Mouse (Mus musculus) gastrocnemius, adult 18-20 months (tissue): ENCODE measurements around the gene Tax1bp1. TPM values are rescaled to one million over a fixed set of nuclear protein-coding genes. Genes with fewer than 3 reads are reported as not detected.

Experiments used
- DNase-seq: peaks from one replicate; pipeline ENCODE4 v3.0.0; 2021; ENCODE audit warnings: low spot score
- total RNA-seq, 2 experiments: library from RNA; stranded (reverse); gene quantifications; 2 replicates each; pipeline ENCODE4 v1.2.3; 2021

The Tax1bp1 gene
- total RNA-seq, 2 experiments from 2014 or later: 75.1 to 76.5 TPM

DNA sequence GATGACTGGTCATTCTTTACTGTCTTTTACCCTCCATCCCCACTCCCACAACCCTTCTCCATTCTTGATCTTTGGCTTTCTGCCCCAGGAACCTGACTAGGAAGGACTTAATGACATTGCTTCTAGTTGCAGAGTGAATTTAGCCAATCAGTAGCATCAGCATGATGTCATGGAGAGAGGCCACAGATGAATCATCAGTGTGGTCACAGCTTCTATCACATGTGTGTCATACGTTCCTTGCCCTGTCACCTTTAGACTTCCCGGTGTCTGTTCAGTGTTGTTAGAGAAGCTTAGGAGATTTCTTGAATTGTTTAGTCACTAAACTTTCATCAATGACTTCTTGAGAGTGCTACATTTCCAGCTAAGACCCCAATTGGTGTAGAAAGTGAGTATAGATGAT is 10.3 kb upstream of the Tax1bp1 start:
- DNase-seq: no peak

DNA sequence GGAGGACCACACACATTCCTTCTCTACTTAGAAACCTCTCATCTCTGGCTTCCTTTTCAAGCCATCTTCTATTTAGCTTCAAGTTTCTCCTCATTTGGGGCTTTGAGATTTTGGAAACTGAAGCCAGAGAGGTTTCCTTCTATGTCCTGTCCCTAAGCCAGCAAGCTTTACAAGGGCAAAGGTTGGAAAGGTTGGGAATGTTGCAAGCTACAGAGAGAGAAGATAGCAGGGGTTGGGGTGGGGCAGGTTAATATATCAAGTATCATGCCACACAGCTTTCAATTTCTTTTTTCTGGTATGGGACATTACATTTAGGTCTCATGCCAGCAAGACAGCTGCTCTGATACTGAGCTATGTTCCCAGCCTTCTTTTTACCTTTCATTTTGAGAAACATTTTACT is 8.2 kb upstream of the Tax1bp1 start:
- DNase-seq: no peak

DNA sequence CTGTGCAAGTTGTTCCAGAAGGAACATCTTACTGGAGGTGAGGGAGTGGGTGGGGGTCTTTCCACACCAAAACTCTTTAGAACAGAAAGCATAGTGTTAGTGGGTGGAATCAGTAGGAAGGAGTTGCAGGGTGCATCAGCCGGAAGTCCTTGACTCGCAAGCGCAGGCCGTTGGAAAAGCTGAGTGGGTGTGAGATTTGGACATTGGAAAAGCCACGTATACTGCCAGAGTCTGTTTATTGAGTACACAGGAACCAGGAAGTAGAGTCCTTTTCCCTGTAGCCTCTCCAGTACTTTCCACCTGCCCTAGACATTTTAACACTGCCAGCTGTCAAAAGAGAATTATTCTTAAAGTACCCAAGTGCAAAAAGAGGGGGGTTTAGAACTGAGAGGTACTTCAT is 5.7 kb upstream of the Tax1bp1 start:
- DNase-seq: no peak

DNA sequence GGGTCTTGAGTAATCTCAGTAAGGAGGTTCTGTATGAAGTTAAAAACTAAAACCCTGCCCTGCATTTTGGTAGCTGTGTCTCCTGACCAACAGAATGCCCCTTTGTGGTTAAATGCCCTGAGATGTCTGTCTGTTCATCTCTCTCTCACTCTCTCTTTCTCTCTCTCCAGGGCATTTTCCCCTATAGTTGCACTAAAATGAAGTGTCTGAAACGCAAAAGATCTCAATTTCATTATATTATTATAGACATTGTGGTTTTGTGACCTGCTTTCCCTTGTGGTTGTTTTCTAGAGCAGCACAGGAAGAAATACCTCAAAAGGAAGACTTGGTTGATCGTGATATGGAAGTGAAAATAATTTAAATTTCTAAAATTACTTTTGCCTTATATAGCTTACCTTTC is 966 bp upstream of the Tax1bp1 start:
- no peak for DNase-seq

DNA sequence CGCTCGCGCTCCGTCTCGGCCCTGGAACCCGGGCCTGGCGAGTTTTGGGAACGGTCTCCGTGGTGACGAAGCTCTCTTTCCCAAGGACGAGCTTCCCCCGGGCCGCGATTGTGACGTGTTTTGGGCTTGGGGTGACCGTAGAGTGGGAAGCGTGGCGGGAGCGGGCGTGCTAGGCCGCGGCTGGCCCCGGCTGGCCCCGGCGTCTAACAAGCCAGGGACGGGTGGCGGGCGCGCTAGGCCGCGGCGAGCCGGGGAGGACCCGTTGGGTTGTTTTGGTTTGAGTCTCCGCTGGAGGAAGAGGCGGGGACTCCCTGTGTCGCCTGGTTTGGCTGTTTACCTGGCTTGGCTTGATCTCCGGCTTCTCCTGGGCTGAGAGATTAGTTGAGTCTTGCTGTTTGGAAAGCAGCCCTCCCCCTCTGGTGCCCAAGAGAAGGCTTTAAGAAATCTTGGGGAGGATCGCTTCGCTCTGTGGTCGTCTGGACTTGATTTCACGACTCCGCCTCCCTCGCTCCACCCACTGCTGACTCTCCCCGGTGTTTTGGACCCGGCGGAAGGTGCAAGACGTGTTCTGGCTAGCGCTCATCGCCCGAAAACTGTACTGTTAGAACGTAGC is 474 bp downstream of the Tax1bp1 start:
- peak; percentile 66 for DNase-seq

DNA sequence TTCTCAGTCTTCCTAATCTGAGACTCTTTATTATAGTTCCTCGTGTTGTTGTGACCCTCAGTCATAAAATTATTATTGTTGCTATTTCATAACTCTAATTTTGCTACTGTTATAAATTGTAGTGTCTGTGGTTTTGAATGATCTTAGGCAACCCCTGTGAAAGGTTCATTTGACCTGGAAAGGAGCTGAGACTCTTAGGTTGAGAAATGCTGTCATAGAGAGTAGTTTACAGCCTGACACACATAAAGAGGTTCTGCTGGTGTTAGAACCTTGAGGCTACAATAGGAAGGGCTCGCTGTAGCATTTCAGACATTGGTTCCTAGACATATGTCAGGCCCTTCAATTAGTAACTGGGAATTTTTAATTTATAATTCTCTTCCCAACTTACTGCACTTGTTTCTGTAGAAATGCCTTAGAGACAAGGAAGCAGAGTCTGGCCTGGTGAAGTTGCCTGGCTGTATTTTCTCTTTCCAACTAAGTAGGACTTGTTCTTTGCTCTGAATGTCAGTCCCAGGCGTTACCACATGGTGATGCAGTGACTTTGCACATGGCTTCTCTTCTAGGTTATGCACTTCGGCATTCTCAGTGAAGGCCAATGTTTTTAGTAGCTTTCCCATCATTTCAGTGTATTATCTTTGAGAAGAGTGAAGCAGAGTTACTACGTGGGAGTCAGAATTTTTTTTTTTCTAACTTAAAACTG is 4.1 kb downstream of the Tax1bp1 start:
- no peak for DNase-seq

DNA sequence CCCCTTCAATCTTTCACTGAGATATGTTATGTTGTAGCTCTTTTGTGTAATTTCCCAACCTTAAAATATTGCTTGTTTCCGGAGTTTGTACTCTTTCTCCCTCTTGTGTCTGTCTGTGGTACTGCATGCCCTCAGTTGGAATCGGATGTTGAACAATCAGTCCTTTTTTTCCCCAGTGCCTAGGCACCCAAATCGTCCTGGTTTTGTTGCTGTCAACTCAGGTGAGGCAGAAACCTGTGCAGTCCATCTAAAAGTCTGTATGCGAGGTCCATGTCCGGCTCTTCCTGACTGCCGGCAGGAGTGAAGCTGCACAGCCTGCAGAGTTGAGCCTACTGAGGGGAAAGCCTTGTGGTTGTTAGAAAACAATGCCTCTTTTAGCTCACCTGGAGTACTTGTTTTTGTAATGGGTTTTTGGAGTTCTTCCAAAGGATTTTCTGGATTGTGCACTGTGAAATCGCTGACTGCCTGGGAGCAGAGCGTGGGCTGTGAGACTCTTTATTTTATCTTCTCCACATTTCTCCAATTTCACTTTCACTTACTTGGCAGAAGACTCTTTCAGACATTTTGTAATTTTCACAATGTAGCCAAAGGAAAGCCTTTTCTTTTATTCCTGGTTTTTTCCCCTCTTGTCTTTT is 11.4 kb downstream of the Tax1bp1 start:
- peak; percentile 65 for DNase-seq

DNA sequence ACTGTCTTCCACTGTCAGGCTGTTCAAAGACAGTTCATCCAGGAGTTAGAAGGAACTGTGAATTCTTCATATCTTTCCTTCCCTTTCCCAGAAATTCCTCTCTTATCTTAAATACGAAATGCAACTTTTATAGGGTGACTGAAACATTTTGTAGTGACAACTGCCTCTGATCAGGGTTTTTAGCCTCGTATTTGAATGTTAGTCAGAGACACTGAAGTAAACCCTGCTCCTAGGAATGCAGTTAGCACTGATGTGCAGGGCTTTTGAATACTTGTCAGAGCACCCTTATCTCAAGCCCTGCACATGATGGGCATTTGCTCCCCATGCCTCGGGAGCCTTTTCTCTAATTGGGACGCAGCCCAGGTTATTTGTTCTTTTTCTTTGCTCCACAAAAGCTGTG is 16.8 kb downstream of the Tax1bp1 start:
- no peak for DNase-seq

DNA sequence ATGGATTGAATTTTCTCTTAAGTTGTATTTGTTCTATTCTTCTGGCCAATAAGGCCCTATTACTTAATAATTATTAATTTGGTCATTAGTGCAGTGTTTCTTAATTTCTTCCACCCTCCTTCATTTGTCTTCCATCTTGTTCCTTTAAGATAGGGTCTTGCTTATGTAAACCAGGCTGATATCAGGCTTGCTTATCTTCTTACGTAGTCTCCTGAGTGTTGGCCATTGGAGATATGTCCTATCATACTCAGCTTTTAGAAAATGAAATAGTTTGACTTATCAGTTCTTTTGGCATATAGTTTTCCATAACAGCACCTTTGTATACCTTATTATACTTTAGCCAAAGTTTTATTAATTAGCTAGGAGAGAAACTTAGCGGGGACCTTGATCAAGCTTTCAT is 21.1 kb downstream of the Tax1bp1 start:
- no peak for DNase-seq

DNA sequence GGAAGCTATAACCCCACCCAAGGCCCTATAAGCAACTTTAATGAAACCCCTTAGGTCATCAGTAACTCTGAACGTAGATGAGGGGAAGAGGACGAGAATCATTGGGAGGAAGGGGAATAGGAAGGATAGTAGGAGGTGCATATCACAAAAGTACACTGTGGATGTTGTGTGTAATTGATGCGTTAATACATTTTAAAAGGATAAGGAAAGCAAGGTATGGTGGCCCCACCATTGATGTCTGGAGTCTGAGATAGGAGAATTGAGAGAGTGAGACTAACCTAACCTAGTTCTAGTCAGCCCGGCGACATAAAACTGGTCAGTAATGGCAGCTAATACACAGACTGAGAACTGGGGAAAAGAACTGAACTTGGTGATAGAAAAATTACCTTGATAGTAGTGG is 39.3 kb downstream of the Tax1bp1 start:
- no peak for DNase-seq

DNA sequence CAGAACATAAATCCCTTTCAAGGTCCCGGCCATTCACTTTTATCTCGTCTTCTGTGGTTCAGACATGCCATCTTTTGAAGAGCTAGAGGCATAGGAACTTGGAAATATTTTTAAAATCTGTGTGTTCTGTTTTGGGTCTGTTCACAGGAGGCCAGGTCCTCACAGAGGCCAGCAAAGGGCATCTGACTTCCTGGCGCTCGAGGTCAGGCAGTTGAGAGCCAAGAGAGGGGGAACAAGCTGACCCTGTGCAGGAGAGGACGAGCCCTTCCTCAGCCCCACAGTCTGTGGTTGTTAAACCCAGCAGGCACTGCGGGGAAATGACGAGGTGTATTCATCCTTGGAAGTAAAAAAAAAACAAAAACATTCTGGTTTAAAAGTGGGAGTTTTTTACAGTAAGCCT is 51.7 kb downstream of the Tax1bp1 start:
- no peak for DNase-seq

DNA sequence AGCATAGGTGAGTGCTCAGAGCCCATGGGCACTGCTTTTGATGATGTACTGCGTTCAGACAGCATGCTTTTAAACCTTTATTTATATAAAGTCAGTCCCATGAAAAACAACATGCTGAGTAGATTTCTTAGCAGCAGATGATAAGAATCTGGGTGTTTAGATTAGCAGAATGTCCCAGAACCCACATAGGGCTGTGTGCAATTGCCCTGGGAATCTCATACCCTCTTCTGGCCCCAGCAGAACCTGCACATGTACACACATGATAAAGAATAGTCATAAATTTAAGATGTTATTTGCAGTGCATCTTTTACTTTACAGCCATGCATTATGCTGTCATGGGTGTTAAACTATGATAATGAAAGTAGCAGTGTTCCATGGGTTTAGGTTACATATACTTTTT is 57.3 kb downstream of the Tax1bp1 start:
- no peak for DNase-seq

DNA sequence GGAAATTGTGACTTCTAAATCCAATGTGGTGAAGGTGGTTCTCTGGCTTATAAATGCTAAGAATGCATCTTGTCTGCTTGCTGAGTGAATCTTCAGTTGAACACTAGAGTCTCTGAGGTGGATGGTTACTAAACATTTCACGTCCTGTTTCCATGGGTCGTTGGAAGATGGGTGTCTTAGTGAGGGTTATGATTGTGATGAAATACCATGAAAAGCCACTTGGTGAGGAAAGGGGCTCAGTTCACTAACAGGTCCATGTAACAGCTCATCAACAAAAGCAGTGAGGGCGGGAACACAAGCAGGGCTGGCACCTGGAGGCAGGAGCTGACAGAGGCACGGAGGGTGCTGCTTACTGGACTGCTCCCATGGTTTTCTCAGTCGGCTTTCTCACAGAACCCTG is 59.6 kb downstream of the Tax1bp1 start:
- no peak for DNase-seq

DNA sequence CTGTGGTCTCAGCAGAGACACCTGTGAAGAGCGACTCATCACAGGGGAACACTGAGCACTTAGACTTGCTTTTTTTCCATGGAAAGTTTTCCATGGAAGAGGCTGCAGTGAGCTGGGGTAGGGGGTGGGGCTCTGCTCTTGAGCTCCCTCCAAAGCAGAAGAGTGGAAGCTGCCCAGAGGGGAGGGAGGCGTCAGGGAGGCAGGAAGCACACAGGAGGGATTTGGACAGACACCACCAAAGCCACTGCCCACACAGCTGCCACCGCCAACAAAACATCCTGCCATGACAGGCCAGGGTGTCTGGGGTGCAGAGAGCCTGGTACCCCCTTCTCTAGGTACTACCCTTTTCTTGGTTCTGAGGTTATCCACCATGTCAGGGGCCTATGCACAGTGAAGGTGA is 61.8 kb downstream of the Tax1bp1 start:
- no peak for DNase-seq

DNA sequence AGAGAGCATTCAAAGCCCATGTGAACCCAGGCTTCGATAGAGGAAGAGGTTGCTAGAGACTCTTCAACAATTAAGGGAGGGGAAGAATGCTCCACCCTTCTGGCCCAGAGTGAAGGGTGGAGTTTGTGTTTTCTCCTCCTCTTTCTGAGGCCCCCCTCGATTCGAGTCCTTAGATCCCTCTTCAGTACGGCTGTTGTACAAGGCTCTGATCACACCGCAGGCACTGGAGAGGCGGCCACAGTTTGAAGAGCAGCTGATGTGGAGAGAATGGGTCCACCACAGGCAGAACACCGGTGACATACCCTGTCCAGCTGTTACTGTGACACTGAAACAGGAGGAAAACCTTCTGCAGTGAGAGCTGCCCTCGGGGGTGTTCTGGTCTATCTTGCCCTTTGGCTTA is 62.4 kb downstream of the Tax1bp1 start:
- no peak for DNase-seq

DNA sequence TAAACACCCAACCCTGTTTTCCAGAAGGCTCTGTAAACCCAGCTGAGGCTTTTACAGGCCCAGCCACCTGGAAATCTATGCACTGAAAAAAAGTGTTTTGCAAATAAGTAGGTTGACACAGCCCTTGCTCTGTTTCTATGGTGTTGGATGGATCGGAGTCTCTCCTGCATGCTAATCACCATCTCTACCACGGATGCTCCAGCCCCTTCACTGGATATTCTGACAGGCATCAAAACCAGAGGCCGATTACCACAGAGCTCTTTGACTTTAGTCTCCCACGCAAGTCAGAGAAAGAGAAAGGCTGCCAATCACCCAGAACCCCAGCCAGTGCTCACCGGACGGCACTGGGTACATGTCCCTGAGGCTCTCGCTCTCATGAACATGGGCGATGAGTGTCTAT is 63.5 kb downstream of the Tax1bp1 start:
- no peak for DNase-seq

DNA sequence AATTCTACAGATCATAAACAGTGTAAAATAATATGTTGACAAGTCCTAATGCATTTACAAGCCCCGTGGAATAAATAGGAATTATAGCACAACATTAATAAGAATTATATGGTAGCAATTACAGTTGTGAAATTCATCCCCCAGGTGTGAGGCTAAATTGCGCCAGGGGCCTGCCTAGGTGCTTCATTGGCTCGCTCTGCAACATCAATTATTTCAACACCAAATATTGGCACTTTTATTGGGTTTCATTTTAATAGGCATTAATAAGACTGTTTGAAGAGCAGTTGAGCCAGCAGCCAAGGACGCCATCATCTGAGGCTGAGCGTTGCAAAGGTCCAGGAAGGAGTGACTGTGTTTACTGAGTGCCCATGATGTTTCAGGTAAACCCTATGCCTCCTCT is 65.0 kb downstream of the Tax1bp1 start:
- DNase-seq: no peak

DNA sequence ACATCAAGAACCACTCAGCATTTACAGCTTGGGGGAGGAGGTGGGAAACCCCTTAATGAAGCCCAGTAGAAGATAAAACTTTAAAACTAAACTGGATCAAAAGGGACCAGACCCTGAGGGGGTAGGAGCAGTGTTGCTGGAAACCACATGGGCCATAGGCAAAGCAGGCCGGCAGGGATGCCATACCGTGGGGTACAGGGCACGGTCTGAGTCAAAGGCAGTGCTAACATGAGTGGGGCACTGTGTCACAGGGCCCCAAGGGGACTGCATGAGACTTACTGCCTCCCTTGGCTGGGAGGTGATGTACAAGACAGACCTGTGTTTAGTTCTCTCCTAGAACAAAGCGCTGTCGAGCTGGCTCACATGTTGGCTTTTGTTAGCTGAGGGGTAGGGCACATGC is 66.0 kb downstream of the Tax1bp1 start:
- no peak for DNase-seq

DNA sequence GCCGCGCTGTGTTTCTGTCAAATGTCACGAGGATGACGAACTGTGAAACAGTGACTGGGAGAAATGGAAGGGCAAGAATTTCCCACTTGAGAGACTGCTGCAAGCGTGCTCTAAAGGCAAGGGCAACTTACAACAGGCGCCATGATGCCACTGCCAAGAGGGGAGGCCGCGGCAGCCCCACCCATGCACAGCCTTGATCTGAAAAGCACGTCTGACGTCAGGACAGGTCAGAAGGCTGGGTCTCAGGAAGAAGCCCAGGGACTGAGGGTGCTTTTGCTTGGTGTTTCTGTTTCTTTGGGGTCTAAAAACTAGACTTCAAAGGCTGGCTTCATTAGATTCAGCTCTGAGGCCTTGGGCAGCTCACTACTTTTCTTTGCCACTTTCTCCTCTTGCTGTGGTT is 76.8 kb downstream of the Tax1bp1 start:
- no peak for DNase-seq

DNA sequence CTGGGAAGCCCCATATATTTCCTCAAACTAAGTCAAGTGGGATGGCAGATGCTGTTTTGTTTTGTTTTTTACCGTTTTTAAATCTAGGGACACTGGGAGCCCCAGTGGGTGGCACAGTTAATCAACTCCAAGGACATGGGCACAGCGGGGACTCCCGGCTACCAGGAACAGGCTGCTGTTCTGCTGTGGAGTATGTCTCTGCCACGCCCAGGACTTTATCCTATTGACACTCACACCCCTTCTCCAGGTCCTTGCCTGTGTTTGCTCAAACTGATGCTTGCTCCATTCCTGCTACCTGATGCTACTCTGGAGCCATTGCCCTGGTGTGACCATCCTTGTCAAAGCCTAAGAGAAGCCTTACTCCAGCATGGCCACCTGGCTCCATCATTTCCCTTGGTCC is 77.3 kb downstream of the Tax1bp1 start:
- DNase-seq: no peak

DNA sequence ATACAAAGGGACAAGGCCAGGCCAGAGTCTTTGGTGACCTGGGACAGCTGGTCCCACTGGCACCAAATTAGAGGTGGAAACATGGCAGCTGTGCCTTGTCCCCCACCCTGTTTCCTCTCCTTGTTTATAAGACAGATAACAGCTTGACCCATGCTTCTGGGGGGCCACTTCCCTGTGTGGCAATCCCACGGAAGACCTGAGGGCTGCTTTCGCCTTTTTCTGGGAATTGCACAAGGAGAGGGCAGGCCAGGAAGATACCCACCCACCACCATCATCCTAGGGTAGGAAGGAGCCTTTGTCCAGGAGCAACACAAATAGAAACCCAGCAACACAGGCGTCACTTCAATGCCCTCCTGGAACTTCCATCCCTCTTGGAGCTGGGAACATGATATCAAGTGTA is 78.9 kb downstream of the Tax1bp1 start:
- DNase-seq: no peak

DNA sequence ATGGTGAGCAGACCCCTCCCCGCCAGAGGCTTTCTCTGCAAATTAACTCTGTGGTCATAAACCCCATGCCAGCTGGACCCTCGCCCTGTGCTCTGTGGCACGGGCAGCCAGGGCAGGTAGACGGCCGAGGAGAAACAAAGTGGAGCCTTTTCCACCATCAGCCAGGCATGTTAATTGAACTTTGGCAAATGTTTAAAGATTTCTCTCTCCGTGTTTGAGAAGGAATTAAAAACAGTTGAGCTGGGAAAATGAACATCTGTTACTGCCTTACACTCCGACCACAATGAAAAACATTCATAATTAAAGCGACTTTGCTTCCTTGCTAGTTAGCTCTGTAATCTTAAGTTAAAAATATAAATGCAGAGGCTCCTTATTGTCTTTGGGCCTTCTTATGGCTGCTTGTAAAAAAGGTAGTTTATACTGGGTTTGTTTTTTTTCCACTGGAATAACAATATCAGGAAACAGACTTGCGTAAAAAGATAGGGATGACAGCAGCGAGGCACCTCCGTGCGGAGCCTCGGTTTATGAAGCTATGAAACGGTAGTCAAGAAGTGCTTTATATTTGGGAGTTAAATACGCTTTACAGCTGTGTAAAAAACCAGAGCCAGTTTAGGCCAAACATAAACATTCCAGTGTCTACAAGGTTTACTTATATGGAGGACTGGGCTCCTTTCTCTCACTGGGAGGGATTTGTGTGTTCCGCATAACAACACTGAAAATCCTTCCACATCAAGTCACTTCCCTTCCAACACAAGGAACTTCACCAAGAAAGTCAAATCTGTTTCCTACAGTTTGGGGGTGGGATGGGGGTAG is 81.7 kb downstream of the Tax1bp1 start:
- no peak for DNase-seq
